23 mouse cellular contexts compared by ENCODE assay signal in genomic region chr8:117352098-117352497, GRCm38 (mm10).
A peak's percentile ranks its signal among the peaks of the same experiment; 100 is the strongest.
DNase-seq lines count a peak whose midpoint lies in the region; ATAC-seq and TF ChIP-seq lines count a peak whose summit lies in the region.
"Had no signal": no experiment of that assay in that cellular context is flagged by ENCODE, and none has a peak within 500 bp of the region (broad histone marks: within the 10 kb centered on the region; RNA-seq: fewer than 3 reads in every experiment).

No protein-coding gene starts in this region.

- 0 out of 2 replicates have a peak, but pooled peaks cover 4% of the 10 kb centered on the region for H3K79me2 ChIP-seq in CH12.LX (replicated peaks; ENCODE audit: control insufficient read depth, extremely low read depth, insufficient read depth, poor library complexity, severe bottlenecking)

- no peaks in the 10 kb centered on the region for H3K9me3 ChIP-seq in embryonic facial prominence, embryonic 15.5 days (replicated peaks)
- H3K9me3 ChIP-seq in embryonic facial prominence, embryonic 10.5 days, result no peaks in the 10 kb centered on the region
- no peaks in the 10 kb centered on the region for H3K9me3 ChIP-seq in CH12.LX (replicated peaks; ENCODE audit: low read length)
- no peaks in the 10 kb centered on the region for H3K9me3 ChIP-seq in midbrain, embryonic 10.5 days (replicated peaks)
- H3K9me3 ChIP-seq: G1E had no signal

- WGBS in embryonic facial prominence, embryonic 15.5 days, result 70% methylated on average over 4 of the region's 4 CpGs
- WGBS in embryonic facial prominence, embryonic 10.5 days, result 87% methylated on average over 4 of the region's 4 CpGs
- WGBS in midbrain, embryonic 10.5 days, result 94% methylated on average over 4 of the region's 4 CpGs

- in situ Hi-C loops in CH12.LX (cut with MboI; ENCODE audit: low pct_ligation_motif_present, low pct_unique_long_range_greater_than_20kb, low sequenced_read_pairs), result no loop called here

- no peaks in the 10 kb centered on the region for H3K27me3 ChIP-seq in embryonic facial prominence, embryonic 15.5 days
- H3K27me3 ChIP-seq in embryonic facial prominence, embryonic 10.5 days (replicated peaks; ENCODE audit: low read depth, poor library complexity, severe bottlenecking), result no peaks in the 10 kb centered on the region
- H3K27me3 ChIP-seq in CH12.LX (replicated peaks), result no peaks in the 10 kb centered on the region
- no peaks in the 10 kb centered on the region for H3K27me3 ChIP-seq in midbrain, embryonic 10.5 days (ENCODE audit: low read depth, poor library complexity, severe bottlenecking)
- H3K27me3 ChIP-seq: Patski had no signal

- peak; percentile 64; the same call in 1 of the 2 replicates for TF ChIP-seq EP300 in CH12.LX (IDR thresholded peaks at IDR 0.05; ENCODE audit: low read length)

- TF ChIP-seq POLR2A in CH12.LX (IDR thresholded peaks at IDR 0.05; ENCODE audit: low read depth, low read length), result no peak

- no peak; the same call in 1 of the 2 replicates for TF ChIP-seq RAD21 in CH12.LX (IDR thresholded peaks at IDR 0.05; ENCODE audit: low read depth, low read length)

- no peak overlapping the region for H3K27ac ChIP-seq in embryonic facial prominence, embryonic 15.5 days (replicated peaks)
- H3K27ac ChIP-seq in embryonic facial prominence, embryonic 10.5 days (replicated peaks), result no peak overlapping the region
- 0 out of 2 replicates have a peak overlapping the region, but pooled peaks have one; percentile 18 for H3K27ac ChIP-seq in layer of hippocampus, adult 2 months
- H3K27ac ChIP-seq in CH12.LX (ENCODE audit: insufficient read depth, low read depth), result no peak overlapping the region
- H3K27ac ChIP-seq in midbrain, embryonic 10.5 days (replicated peaks), result no peak overlapping the region

- TF ChIP-seq CTCF in layer of hippocampus, adult 2 months (conservative IDR thresholded peaks at IDR 0.05), result no peak
- no peak for TF ChIP-seq CTCF in CH12.LX (conservative IDR thresholded peaks at IDR 0.05 in 1 of 2, IDR thresholded peaks at IDR 0.05 in 1 of 2; ENCODE audit: low read depth in 2 of 2, low read length in 2 of 2)

- peak; percentile 32; the same call in 1 of the 2 replicates for ATAC-seq in embryonic facial prominence, embryonic 15.5 days (ENCODE audit: insufficient number of reproducible peaks, low FRiP score, low TSS enrichment, low read depth)
- ATAC-seq: activated CD4-positive, CD25-positive, alpha-beta regulatory T cell, adult 4 months; CD4-positive, CD25-positive, alpha-beta regulatory T cell, adult 4 months; Patski had no signal

- no peak overlapping the region for H3K4me2 ChIP-seq in embryonic facial prominence, embryonic 15.5 days (replicated peaks)
- H3K4me2 ChIP-seq in CH12.LX (ENCODE audit: insufficient read depth, low read depth, poor library complexity, severe bottlenecking), result peak overlapping the region; percentile 10; the same call in 1 of the 2 replicates

- peaks cover 8% of the 10 kb centered on the region for H3K4me1 ChIP-seq in embryonic facial prominence, embryonic 15.5 days
- H3K4me1 ChIP-seq in embryonic facial prominence, embryonic 10.5 days, result peaks cover 36% of the 10 kb centered on the region
- H3K4me1 ChIP-seq in CH12.LX (ENCODE audit: control insufficient read depth in 1 of 2, insufficient read depth in 2 of 2), result peaks cover 41 to 94% of the 10 kb centered on the region in 2 experiments
- H3K4me1 ChIP-seq in midbrain, embryonic 10.5 days, result peaks cover 36% of the 10 kb centered on the region

- no peak overlapping the region for H3K4me3 ChIP-seq in embryonic facial prominence, embryonic 15.5 days (replicated peaks)
- H3K4me3 ChIP-seq in embryonic facial prominence, embryonic 10.5 days, result no peak overlapping the region
- H3K4me3 ChIP-seq in layer of hippocampus, adult 2 months, result no peak overlapping the region
- H3K4me3 ChIP-seq in CH12.LX (replicated peaks in 1 of 3; ENCODE audit: low read depth in 2 of 3, low read length in 2 of 3, poor library complexity in 1 of 3), result no peak overlapping the region
- H3K4me3 ChIP-seq in midbrain, embryonic 10.5 days, result no peak overlapping the region

- dilution Hi-C loops in CH12.LX (cut with MboI; ENCODE audit: extremely low pct_ligation_motif_present, extremely low pct_unique_long_range_greater_than_20kb, low sequenced_read_pairs), result no loop called here

- no peaks in the 10 kb centered on the region for H3K36me3 ChIP-seq in embryonic facial prominence, embryonic 15.5 days
- H3K36me3 ChIP-seq in embryonic facial prominence, embryonic 10.5 days (replicated peaks), result peaks cover 8% of the 10 kb centered on the region; the same call in 1 of the 2 replicates
- H3K36me3 ChIP-seq in CH12.LX (replicated peaks in 1 of 2; ENCODE audit: control insufficient read depth in 1 of 2, insufficient read depth in 1 of 2, low read length in 1 of 2), result peaks cover 0 to 48% of the 10 kb centered on the region in 2 experiments
- H3K36me3 ChIP-seq in midbrain, embryonic 10.5 days, result no peaks in the 10 kb centered on the region

- DNase-seq in embryonic facial prominence, embryonic 10.5 days (ENCODE audit: low spot score), result no peak
- DNase-seq in layer of hippocampus, adult 2 months (ENCODE audit: low spot score in 2 of 2), result no peak
- no peak for DNase-seq in layer of hippocampus, postnatal 10 days (ENCODE audit: low spot score in 2 of 2)
- DNase-seq in 3T3-L1 (ENCODE audit: low read depth, low spot score), result peak; percentile 62
- peak; percentile 71 for DNase-seq in CH12.LX (ENCODE audit: extremely low read depth)
- DNase-seq in right cerebral cortex, adult 2 months (ENCODE audit: low spot score in 2 of 2), result no peak
- no peak for DNase-seq in midbrain, embryonic 10.5 days (ENCODE audit: low spot score)
- DNase-seq: adrenal gland, adult 2 months; adrenal gland, adult 8-10 months; adrenal gland, postnatal 10 days; adrenal gland, postnatal 14 days; adrenal gland, postnatal 25 days; adrenal gland, postnatal 36 days; B cell, adult 2 months; cerebellum, adult 11 months; cerebellum, adult 11-12 months; cerebellum, adult 18-20 months; cerebellum, adult 2 months had no signal

- H3K9ac ChIP-seq in embryonic facial prominence, embryonic 15.5 days, result no peak overlapping the region
- no peak overlapping the region for H3K9ac ChIP-seq in CH12.LX (ENCODE audit: insufficient read depth, low read depth)

TF ChIP-seq in CH12.LX, 34 proteins besides CTCF, POLR2A, EP300 and RAD21:
- TF ChIP-seq HCFC1 (IDR thresholded peaks at IDR 0.05; ENCODE audit: low read depth, low read length) (no peak), USF1 (IDR thresholded peaks at IDR 0.05; ENCODE audit: low read depth, low read length) (no peak), CHD2 (IDR thresholded peaks at IDR 0.05; ENCODE audit: low read length) (no peak), SMC3 (IDR thresholded peaks at IDR 0.05; ENCODE audit: low read depth, low read length) (0 out of 2 replicates have a peak, but pooled peaks have one; percentile 3), PAX5 (IDR thresholded peaks at IDR 0.05; ENCODE audit: low read length) (no peak), MAFK (IDR thresholded peaks at IDR 0.05; ENCODE audit: insufficient replicate concordance, low read length) (0 out of 2 replicates have a peak, but pooled peaks have one; percentile 31), TCF12 (IDR thresholded peaks at IDR 0.05; ENCODE audit: low read depth, low read length) (peak; percentile 41; the same call in 1 of the 2 replicates), ETS1 (conservative IDR thresholded peaks at IDR 0.05; ENCODE audit: low read depth, low read length) (peak; percentile 74; the same call in 1 of the 2 replicates), ZMIZ1 (IDR thresholded peaks at IDR 0.05; ENCODE audit: low read depth, low read length) (no peak), MAZ (IDR thresholded peaks at IDR 0.05; ENCODE audit: low read depth, low read length) (peak; percentile 37; the same call in 1 of the 2 replicates), USF2 (conservative IDR thresholded peaks at IDR 0.05; ENCODE audit: low read depth, low read length) (no peak), MXI1 (IDR thresholded peaks at IDR 0.05; ENCODE audit: low read depth, low read length) (peak; percentile 44; the same call in 1 of the 2 replicates), JUND (conservative IDR thresholded peaks at IDR 0.05; ENCODE audit: low read depth, low read length) (no peak), BHLHE40 (IDR thresholded peaks at IDR 0.05; ENCODE audit: low read depth, low read length) (peak; percentile 66), UBTF (IDR thresholded peaks at IDR 0.05; ENCODE audit: low read depth, low read length) (0 out of 2 replicates have a peak, but pooled peaks have one; percentile 5), ELF1 (IDR thresholded peaks at IDR 0.05; ENCODE audit: low read depth, low read length) (peak; percentile 19; the same call in 1 of the 2 replicates), MEF2A (IDR thresholded peaks at IDR 0.05; ENCODE audit: borderline replicate concordance, low read depth, low read length) (peak; percentile 94)
TF ChIP-seq in CH12.LX: peak in this region for 10.

Comparison
In these comparisons a context has a peak if more than half of its experiments do, and no peak if none do; other contexts are left out.
1. DNase-seq: peak in 3T3-L1 (single experiment) and CH12.LX (single experiment); none in embryonic facial prominence, embryonic 10.5 days (single experiment), layer of hippocampus, adult 2 months (0 of 2), layer of hippocampus, postnatal 10 days (0 of 2), right cerebral cortex, adult 2 months (0 of 2) and midbrain, embryonic 10.5 days (single experiment).